Mouse (Mus musculus) testis, adult 2 months (tissue): ENCODE data around the gene Rbfox3.

Experiments
- CTCF ChIP-seq: fragments of 200-500 bp; IDR thresholded peaks from 2 replicates; pipeline ENCODE4 v1.5.1; 2012; ENCODE audit warnings: low read depth, mild to moderate bottlenecking, inconsistent platforms, low read length, moderate library complexity; ENCODE audit not compliant: control insufficient read depth, insufficient read depth, insufficient replicate concordance
- POLR2A ChIP-seq: fragments of 200-500 bp; IDR thresholded peaks from 2 replicates; pipeline ENCODE4 v1.6.1; 2012; ENCODE audit warnings: low read depth, mild to moderate bottlenecking, inconsistent platforms, low read length, moderate library complexity; ENCODE audit not compliant: control insufficient read depth

DNA sequence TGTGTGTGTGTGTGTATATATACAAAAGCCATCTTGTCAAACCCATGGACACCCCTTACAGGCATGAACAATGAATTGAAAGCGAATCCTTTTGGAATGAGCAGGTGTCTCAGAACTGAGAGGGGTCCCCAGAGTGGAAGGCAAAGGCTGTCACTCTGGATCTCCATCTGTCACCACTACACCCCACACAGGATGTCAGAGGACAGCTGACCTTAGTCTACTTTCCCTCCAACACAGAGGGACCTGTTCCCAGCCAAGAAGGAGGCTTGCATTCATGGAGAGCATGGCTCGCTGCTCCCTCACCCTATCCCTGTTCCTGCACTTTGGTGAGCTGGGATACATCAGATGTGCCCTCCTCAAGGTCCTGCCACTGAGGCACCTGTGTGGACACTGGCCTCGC lies 48.0 kb downstream of the Rbfox3 start:
- TF ChIP-seq CTCF (no peak), POLR2A (no peak)
